Mouse (Mus musculus) thymus, adult 2 months (tissue): ENCODE results near the gene Smarcd3. TPM values are rescaled to one million over a fixed set of nuclear protein-coding genes. Genes with fewer than 3 reads are reported as not detected.

Experiments used
- DNase-seq: peaks from one replicate; pipeline ENCODE4 v3.0.0; 2021
- H3K27ac ChIP-seq: fragments of 200-500 bp; 2 replicates; pipeline ENCODE4 v1.5.1; 2012; ENCODE audit warnings: low read length, control low read depth; ENCODE audit not compliant: control insufficient read depth, insufficient read depth
- H3K27me3 ChIP-seq: fragments of 200-500 bp; 2 replicates; pipeline ENCODE4 v1.6.1; 2012; ENCODE audit warnings: mild to moderate bottlenecking, low read length, moderate library complexity, mixed read lengths; ENCODE audit not compliant: control insufficient read depth, insufficient read depth
- H3K36me3 ChIP-seq: fragments of 200-500 bp; 2 replicates; pipeline ENCODE4 v1.6.1; 2012; ENCODE audit warnings: mild to moderate bottlenecking, low read length, moderate library complexity; ENCODE audit not compliant: control insufficient read depth, insufficient read depth
- H3K4me1 ChIP-seq: fragments of 200-500 bp; replicated peaks from 2 replicates; pipeline ENCODE4 v1.6.1; 2012; ENCODE audit warnings: low read length; ENCODE audit not compliant: control insufficient read depth, insufficient read depth
- H3K4me3 ChIP-seq: fragments of 200-500 bp; 2 replicates; pipeline ENCODE4 v1.5.1; 2012; ENCODE audit warnings: mild to moderate bottlenecking, low read length, control low read depth, moderate library complexity; ENCODE audit not compliant: control insufficient read depth, insufficient read depth
- CTCF ChIP-seq: fragments of 200-500 bp; IDR thresholded peaks from 2 replicates; pipeline ENCODE4 v1.5.1; 2012; ENCODE audit warnings: mild to moderate bottlenecking, control low read depth, low read length, moderate library complexity, borderline replicate concordance; ENCODE audit not compliant: control insufficient read depth, poor library complexity, insufficient read depth; ENCODE audit errors: extremely low read depth
- POLR2A ChIP-seq: fragments of 200-500 bp; IDR thresholded peaks from 2 replicates; pipeline ENCODE4 v1.6.1; 2012; ENCODE audit warnings: mild to moderate bottlenecking, low read length, control low read depth, moderate library complexity; ENCODE audit not compliant: control insufficient read depth, poor library complexity, insufficient read depth; ENCODE audit errors: extremely low read depth
- WGBS: fragments of 180-500 bp; shearing (Covaris S2); methylation state at CpG from one replicate; pipeline ENCODE4 v1.1.7; 2018; 5-methylcytosine and 5-hydroxymethylcytosine counted together
- polyA plus RNA-seq: library from polyadenylated mRNA; depleted of rRNA; stranded (reverse); fragments of >200 nt; gene quantifications from 2 replicates; pipeline ENCODE4 v1.2.3, GENCODE M21; 2012; rRNA removed

The Smarcd3 gene
- polyA plus RNA-seq, 1 experiment = 6.1 TPM

DNA sequence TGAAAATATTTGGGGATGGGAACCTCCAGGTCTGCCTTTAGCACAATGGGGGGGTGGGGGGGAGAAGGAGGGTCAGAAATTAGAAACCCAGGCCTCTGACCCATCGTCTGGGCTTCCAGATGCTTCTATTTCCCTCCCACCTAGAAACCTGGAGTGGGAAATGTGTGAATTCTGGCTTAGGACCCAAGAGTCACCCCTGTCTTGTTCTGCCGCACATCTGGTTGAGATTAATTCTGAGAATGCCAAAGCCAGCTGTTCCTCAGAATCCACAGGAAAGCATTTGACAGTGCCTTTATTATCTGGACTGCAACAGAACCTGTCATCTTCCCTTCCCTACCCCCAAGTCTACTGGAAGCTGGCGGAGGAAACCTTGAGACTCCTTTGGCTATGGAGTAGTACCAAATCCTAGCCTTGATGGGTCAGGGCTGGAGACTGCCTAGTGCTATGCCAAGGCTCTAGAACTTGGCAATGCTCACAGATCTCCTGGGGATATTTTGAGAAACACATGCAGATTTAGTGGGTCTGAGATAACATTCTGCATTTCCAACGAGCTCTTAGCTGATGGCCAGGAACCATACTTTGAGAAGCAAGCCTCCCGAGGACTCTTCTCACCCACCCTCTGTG is 70.5 kb downstream of the Smarcd3 start:
- H3K27me3 ChIP-seq = no peaks in the 10 kb centered on the region
- no peaks in the 10 kb centered on the region for H3K36me3 ChIP-seq
- no peak overlapping the region for H3K27ac ChIP-seq
- 74% methylated on average over 5 of the region's 5 CpGs for WGBS
- no peak overlapping the region for H3K4me3 ChIP-seq
- DNase-seq = no peak
- TF ChIP-seq CTCF = no peak
- TF ChIP-seq POLR2A = no peak
- no peaks in the 10 kb centered on the region; the same call in 1 of the 2 replicates for H3K4me1 ChIP-seq

DNA sequence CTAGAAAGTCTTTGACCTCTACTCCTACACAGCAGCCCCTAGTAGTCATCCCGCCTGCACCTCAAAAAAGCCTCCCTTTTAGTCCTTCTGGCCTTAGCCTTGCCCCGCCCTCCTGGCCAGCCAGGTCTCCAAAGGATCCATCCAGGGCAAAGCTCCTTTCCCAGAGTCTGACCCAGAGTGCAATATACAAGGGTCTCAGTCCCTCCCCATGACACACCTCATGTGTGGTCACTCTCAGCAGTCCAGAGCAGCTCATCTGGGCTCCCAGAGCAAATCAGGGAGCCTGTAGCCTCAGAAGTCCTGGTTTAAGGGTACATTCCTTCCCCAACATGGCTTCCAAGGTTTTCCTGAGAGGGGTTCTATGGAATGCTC is 72.9 kb downstream of the Smarcd3 start:
- WGBS = 79% methylated on average over 2 of the region's 2 CpGs
- no peak for DNase-seq
- Histone ChIP-seq H3K4me3 (no peak overlapping the region), H3K4me1 (no peaks in the 10 kb centered on the region; the same call in 1 of the 2 replicates), H3K27ac (no peak overlapping the region), H3K36me3 (no peaks in the 10 kb centered on the region), H3K27me3 (no peaks in the 10 kb centered on the region)
- no peak for TF ChIP-seq CTCF

DNA sequence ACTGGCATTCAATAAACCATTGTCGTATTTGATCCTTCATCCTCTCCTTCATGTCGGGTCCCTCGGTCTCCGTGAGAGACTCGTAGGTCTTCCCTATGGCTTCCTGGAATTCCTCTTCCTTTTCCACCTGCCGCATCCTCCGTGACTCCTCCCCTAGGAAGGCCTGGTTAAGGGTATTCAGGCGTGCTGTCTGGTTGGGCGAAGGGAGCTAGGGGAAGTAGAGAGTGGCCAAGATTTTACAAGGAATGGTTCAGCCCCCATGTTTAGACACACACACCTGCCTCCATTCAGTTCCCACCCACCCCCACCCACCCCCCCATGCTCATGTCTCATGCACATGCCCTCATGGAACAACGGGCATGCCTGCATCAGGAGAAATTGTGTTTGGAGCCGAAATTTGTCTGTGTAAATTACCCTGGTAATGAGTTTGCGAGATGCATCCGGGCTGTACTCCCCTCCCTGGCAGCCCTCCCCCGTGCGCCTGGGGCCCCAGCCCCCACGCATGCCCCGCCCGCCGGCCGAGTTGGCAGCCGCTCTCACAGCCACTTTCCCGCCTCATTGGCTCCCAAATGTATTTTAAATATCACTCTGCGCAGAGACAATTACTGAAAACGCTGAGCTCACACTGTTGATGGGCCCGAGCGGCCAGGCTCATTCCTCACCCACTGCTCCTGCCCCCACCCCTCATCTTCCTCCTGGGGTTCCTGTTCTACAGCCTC is 73.5 kb downstream of the Smarcd3 start:
- TF ChIP-seq POLR2A = no peak
- TF ChIP-seq CTCF = no peak
- no peaks in the 10 kb centered on the region; the same call in 1 of the 2 replicates for H3K4me1 ChIP-seq
- H3K4me3 ChIP-seq = no peak overlapping the region
- no peaks in the 10 kb centered on the region for H3K36me3 ChIP-seq
- H3K27me3 ChIP-seq = no peaks in the 10 kb centered on the region
- WGBS = 36% methylated on average over 26 of the region's 26 CpGs
- no peak overlapping the region for H3K27ac ChIP-seq
- peak; percentile 42 for DNase-seq

DNA sequence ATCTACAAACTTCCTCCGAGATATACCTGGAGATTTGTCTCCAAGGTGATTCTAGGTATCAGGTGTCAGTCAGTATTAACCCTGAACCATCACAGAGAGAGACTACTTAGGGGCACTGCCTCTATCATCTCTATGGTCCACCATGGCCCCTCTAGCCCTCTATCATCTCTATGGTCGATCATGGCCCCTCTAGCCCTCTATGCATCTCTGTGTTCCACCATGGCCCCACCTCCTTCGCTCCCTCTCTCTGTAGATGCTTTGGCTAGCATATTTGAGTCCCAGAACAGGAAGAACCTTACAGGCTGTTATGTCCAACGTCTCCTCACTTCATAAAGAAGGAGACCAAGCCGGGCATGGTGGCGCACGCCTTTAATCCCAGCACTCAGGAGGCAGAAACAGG is 81.6 kb downstream of the Smarcd3 start:
- TF ChIP-seq CTCF (no peak), POLR2A (no peak)
- H3K27ac ChIP-seq = no peak overlapping the region
- DNase-seq = no peak
- peaks cover 5% of the 10 kb centered on the region for H3K4me1 ChIP-seq
- H3K36me3 ChIP-seq = no peaks in the 10 kb centered on the region
- no peak overlapping the region for H3K4me3 ChIP-seq
- H3K27me3 ChIP-seq = no peaks in the 10 kb centered on the region
- WGBS = 84% methylated on average over 7 of the region's 7 CpGs

DNA sequence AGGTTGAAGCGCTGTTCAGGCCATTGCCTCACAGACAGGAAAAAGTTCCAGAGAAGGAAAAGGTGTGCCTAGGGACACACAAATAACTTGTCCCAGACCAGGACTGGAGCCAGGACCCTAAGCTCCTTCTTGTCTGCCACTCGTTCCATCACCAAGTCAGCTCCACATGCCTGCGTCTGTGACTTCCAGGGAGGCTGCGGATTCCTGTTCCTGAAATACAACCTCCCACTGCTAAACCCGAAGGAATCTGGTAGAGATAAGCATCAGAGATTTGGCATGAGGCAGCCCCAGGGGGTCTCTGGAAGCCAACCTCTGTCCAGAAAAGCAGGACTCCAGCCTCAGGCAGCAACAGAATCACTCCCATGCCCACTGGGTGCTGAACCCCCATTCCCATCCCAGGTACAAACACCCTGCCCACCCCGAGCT is 83.1 kb downstream of the Smarcd3 start:
- no peak for TF ChIP-seq POLR2A
- TF ChIP-seq CTCF = no peak
- H3K27ac ChIP-seq = no peak overlapping the region
- H3K4me3 ChIP-seq = no peak overlapping the region
- WGBS = 31% methylated on average over 6 of the region's 6 CpGs
- H3K36me3 ChIP-seq = no peaks in the 10 kb centered on the region
- H3K27me3 ChIP-seq = no peaks in the 10 kb centered on the region
- DNase-seq = no peak
- peaks cover 5% of the 10 kb centered on the region for H3K4me1 ChIP-seq

Other genes starting within 250 kb of the Smarcd3 start
- 6.8 and 8.1 TPM in 2 replicates for gene Atg9b, start 232.3 kb downstream of the Smarcd3 start, polyA plus RNA-seq
- 78.2 and 85.0 TPM in 2 replicates for gene Abcb8, start 230.7 kb downstream of the Smarcd3 start, polyA plus RNA-seq
- 2.1 and 2.6 TPM in 2 replicates for gene Asic3, start 211.0 kb downstream of the Smarcd3 start, polyA plus RNA-seq
- 62.3 and 87.0 TPM in 2 replicates for gene Cdk5, start 200.9 kb downstream of the Smarcd3 start, polyA plus RNA-seq
- 116 and 118 TPM in 2 replicates for gene Slc4a2, start 200.6 kb downstream of the Smarcd3 start, polyA plus RNA-seq
- 424 and 481 TPM in 2 replicates for gene Fastk, start 179.1 kb downstream of the Smarcd3 start, polyA plus RNA-seq
- 122 and 136 TPM in 2 replicates for gene Tmub1, start 176.6 kb downstream of the Smarcd3 start, polyA plus RNA-seq
- 111 and 117 TPM in 2 replicates for gene Agap3, start 172.2 kb downstream of the Smarcd3 start, polyA plus RNA-seq
- gene Gbx1, start 97.2 kb downstream of the Smarcd3 start, polyA plus RNA-seq = 0.05 TPM in 2 replicates
- 0.38 and 9.5 TPM in 2 replicates for gene Asb10, start 83.4 kb downstream of the Smarcd3 start, polyA plus RNA-seq
- gene 4931409K22Rik, start 67.6 kb downstream of the Smarcd3 start, polyA plus RNA-seq = not detected in 2 replicates
- 117 and 121 TPM in 2 replicates for gene Abcf2, start 46.9 kb downstream of the Smarcd3 start, polyA plus RNA-seq
- gene Chpf2, start 37.7 kb downstream of the Smarcd3 start, polyA plus RNA-seq = 53.5 and 55.5 TPM in 2 replicates
- gene Nub1, start 61.1 kb upstream of the Smarcd3 start, polyA plus RNA-seq = 70.5 and 75.4 TPM in 2 replicates
- 5.7 and 6.8 TPM in 2 replicates for gene Wdr86, start 106.3 kb upstream of the Smarcd3 start, polyA plus RNA-seq
- 0.43 TPM in 1 of 2 replicates, not detected in the other for gene Crygn, start 133.6 kb upstream of the Smarcd3 start, polyA plus RNA-seq
- 23.1 and 26.2 TPM in 2 replicates for gene Rheb, start 218.2 kb upstream of the Smarcd3 start, polyA plus RNA-seq